Mouse (Mus musculus) CH12.LX (cell line): ENCODE data around the gene Exosc2. TPM values are rescaled to one million over a fixed set of nuclear protein-coding genes. Genes with fewer than 3 reads are reported as not detected.
A peak's percentile ranks its signal among the peaks of the same experiment; 100 is the strongest.

Source experiments
- DNase-seq: peaks from one replicate; pipeline ENCODE4 v3.0.0-alpha.2; 2013; ENCODE audit errors: extremely low read depth
- H3K27ac ChIP-seq: 2 replicates; pipeline ENCODE4 v1.5.1; 2012; ENCODE audit warnings: low read depth, mild to moderate bottlenecking, control low read depth, moderate library complexity; ENCODE audit not compliant: insufficient read depth
- H3K27me3 ChIP-seq: replicated peaks from 2 replicates; pipeline ENCODE3; 2012; ENCODE audit warnings: inconsistent platforms
- H3K36me3 ChIP-seq, 2 experiments: replicated peaks in 1 of 2; 2 replicates each; pipeline versions ENCODE3 to v1.6.1; 2012; ENCODE audit warnings: inconsistent platforms in 1 of 2, low read length in 1 of 2, mild to moderate bottlenecking in 1 of 2, mixed read lengths in 1 of 2, moderate library complexity in 1 of 2; ENCODE audit not compliant: control insufficient read depth in 1 of 2, insufficient read depth in 1 of 2
- H3K4me1 ChIP-seq, 2 experiments: 2 replicates each; pipeline ENCODE4 v1.6.1; 2012; ENCODE audit warnings: inconsistent platforms in 1 of 2, moderate library complexity in 1 of 2; ENCODE audit not compliant: insufficient read depth in 2 of 2, control insufficient read depth in 1 of 2
- H3K4me2 ChIP-seq: 2 replicates; pipeline ENCODE4 v1.6.1; 2012; ENCODE audit warnings: low read depth, mild to moderate bottlenecking, control low read depth; ENCODE audit not compliant: poor library complexity, insufficient read depth, severe bottlenecking
- H3K4me3 ChIP-seq, 3 experiments: fragments of 150-350 bp in 1 of 3; sonication (generic) in 1 of 3; replicated peaks in 1 of 3; 2 replicates each; pipeline versions ENCODE3 to v1.5.1; 2011 to 2012; ENCODE audit warnings: low read depth in 2 of 3, low read length in 2 of 3, mild to moderate bottlenecking in 2 of 3, moderate library complexity in 2 of 3, control low read depth in 1 of 3, improper control_type of control experiment in 1 of 3, inconsistent platforms in 1 of 3, mixed read lengths in 1 of 3; ENCODE audit not compliant: poor library complexity in 1 of 3
- H3K79me2 ChIP-seq: replicated peaks from 2 replicates; pipeline ENCODE4 v1.6.1; 2012; ENCODE audit warnings: mild to moderate bottlenecking, moderate library complexity; ENCODE audit not compliant: control insufficient read depth, poor library complexity, insufficient read depth, severe bottlenecking; ENCODE audit errors: extremely low read depth
- H3K9ac ChIP-seq: 2 replicates; pipeline ENCODE4 v1.6.1; 2012; ENCODE audit warnings: low read depth, mild to moderate bottlenecking, control low read depth, moderate library complexity; ENCODE audit not compliant: insufficient read depth
- H3K9me3 ChIP-seq: replicated peaks from 2 replicates; pipeline ENCODE3; 2012; ENCODE audit warnings: low read length, inconsistent platforms, mixed read lengths
- BHLHE40 ChIP-seq: IDR thresholded peaks from 2 replicates; pipeline ENCODE4 v1.6.1; 2011; ENCODE audit warnings: mild to moderate bottlenecking, low read depth, low read length, improper control_type of control experiment
- CHD1 ChIP-seq: IDR thresholded peaks from 2 replicates; pipeline ENCODE4 v1.6.1; 2012; ENCODE audit warnings: low read depth, low read length, improper control_type of control experiment, inconsistent platforms
- CHD2 ChIP-seq: IDR thresholded peaks from 2 replicates; pipeline ENCODE4 v1.6.1; 2011; ENCODE audit warnings: low read length, improper control_type of control experiment
- CTCF ChIP-seq, 2 experiments: IDR thresholded peaks in 1 of 2; conservative IDR thresholded peaks in 1 of 2; 2 replicates each; pipeline ENCODE4 v1.5.1; 2011 to 2012; ENCODE audit warnings: low read depth in 2 of 2, low read length in 2 of 2, improper control_type of control experiment in 1 of 2, inconsistent platforms in 1 of 2, mild to moderate bottlenecking in 1 of 2, moderate library complexity in 1 of 2
- E2F4 ChIP-seq: IDR thresholded peaks from 2 replicates; pipeline ENCODE4 v1.6.1; 2011; ENCODE audit warnings: low read depth, low read length, improper control_type of control experiment; ENCODE audit not compliant: insufficient replicate concordance
- ELF1 ChIP-seq: IDR thresholded peaks from 2 replicates; pipeline ENCODE4 v1.6.1; 2014; ENCODE audit warnings: low read depth, mild to moderate bottlenecking, inconsistent platforms, low read length, improper control_type of control experiment
- EP300 ChIP-seq: IDR thresholded peaks from 2 replicates; pipeline ENCODE4 v1.6.1; 2011; ENCODE audit warnings: low read length, improper control_type of control experiment
- ETS1 ChIP-seq: conservative IDR thresholded peaks from 2 replicates; pipeline ENCODE4 v1.6.1; 2012; ENCODE audit warnings: low read depth, mild to moderate bottlenecking, inconsistent platforms, low read length, improper control_type of control experiment, moderate library complexity
- GABPA ChIP-seq: IDR thresholded peaks from 2 replicates; pipeline ENCODE4 v1.6.1; 2012; ENCODE audit warnings: low read depth, low read length, improper control_type of control experiment, inconsistent platforms; ENCODE audit not compliant: insufficient replicate concordance
- IRF4 ChIP-seq: IDR thresholded peaks from 2 replicates; pipeline ENCODE4 v1.6.1; 2014; ENCODE audit warnings: low read depth, mild to moderate bottlenecking, inconsistent platforms, low read length, improper control_type of control experiment
- JUN ChIP-seq: IDR thresholded peaks from 2 replicates; pipeline ENCODE4 v1.6.1; 2011; ENCODE audit warnings: low read depth, mild to moderate bottlenecking, low read length, improper control_type of control experiment, moderate library complexity; ENCODE audit not compliant: insufficient read depth
- JUND ChIP-seq: conservative IDR thresholded peaks from 2 replicates; pipeline ENCODE4 v1.6.1; 2011; ENCODE audit warnings: low read depth, low read length, improper control_type of control experiment
- KAT2A ChIP-seq: IDR thresholded peaks from 2 replicates; pipeline ENCODE4 v1.6.1; 2012; ENCODE audit warnings: low read length, improper control_type of control experiment, inconsistent platforms; ENCODE audit not compliant: insufficient replicate concordance
- MAFK ChIP-seq: IDR thresholded peaks from 2 replicates; pipeline ENCODE4 v1.6.1; 2011; ENCODE audit warnings: low read length, improper control_type of control experiment; ENCODE audit not compliant: insufficient replicate concordance
- MAX ChIP-seq: IDR thresholded peaks from 2 replicates; pipeline ENCODE4 v1.6.1; 2011; ENCODE audit warnings: low read length, improper control_type of control experiment
- MAZ ChIP-seq: IDR thresholded peaks from 2 replicates; pipeline ENCODE4 v1.6.1; 2012; ENCODE audit warnings: low read depth, mild to moderate bottlenecking, inconsistent platforms, low read length, improper control_type of control experiment, moderate library complexity
- MEF2A ChIP-seq: IDR thresholded peaks from 2 replicates; pipeline ENCODE4 v1.6.1; 2014; ENCODE audit warnings: low read depth, mild to moderate bottlenecking, inconsistent platforms, low read length, improper control_type of control experiment, borderline replicate concordance
- MXI1 ChIP-seq: IDR thresholded peaks from 2 replicates; pipeline ENCODE4 v1.6.1; 2011; ENCODE audit warnings: mild to moderate bottlenecking, low read depth, low read length, improper control_type of control experiment
- MYC ChIP-seq: IDR thresholded peaks from 2 replicates; pipeline ENCODE4 v1.6.1; 2011; ENCODE audit warnings: low read depth, mild to moderate bottlenecking, improper control_type of control experiment, low read length
- NELFE ChIP-seq: IDR thresholded peaks from 2 replicates; pipeline ENCODE4 v1.6.1; 2011; ENCODE audit warnings: low read depth, low read length, improper control_type of control experiment
- NRF1 ChIP-seq: IDR thresholded peaks from 2 replicates; pipeline ENCODE4 v1.6.1; 2014; ENCODE audit warnings: low read depth, mild to moderate bottlenecking, inconsistent platforms, low read length, improper control_type of control experiment, moderate library complexity
- PAX5 ChIP-seq: IDR thresholded peaks from 2 replicates; pipeline ENCODE4 v1.6.1; 2012; ENCODE audit warnings: low read length, inconsistent platforms, mixed read lengths
- POLR2A ChIP-seq: IDR thresholded peaks from 2 replicates; pipeline ENCODE4 v1.6.1; 2011; ENCODE audit warnings: low read depth, mild to moderate bottlenecking, improper control_type of control experiment, low read length
- POLR2AphosphoS2 ChIP-seq: IDR thresholded peaks from 2 replicates; pipeline ENCODE4 v1.6.1; 2011; ENCODE audit warnings: low read depth, low read length, improper control_type of control experiment
- RAD21 ChIP-seq: IDR thresholded peaks from 2 replicates; pipeline ENCODE4 v1.6.1; 2011; ENCODE audit warnings: low read depth, mild to moderate bottlenecking, low read length, improper control_type of control experiment, moderate library complexity
- RCOR1 ChIP-seq: conservative IDR thresholded peaks from 2 replicates; pipeline ENCODE4 v1.6.1; 2012; ENCODE audit warnings: low read depth, mild to moderate bottlenecking, inconsistent platforms, low read length, improper control_type of control experiment
- SIN3A ChIP-seq: IDR thresholded peaks from 2 replicates; pipeline ENCODE4 v1.6.1; 2012; ENCODE audit warnings: low read length, improper control_type of control experiment, inconsistent platforms
- SMC3 ChIP-seq: IDR thresholded peaks from 2 replicates; pipeline ENCODE4 v1.6.1; 2011; ENCODE audit warnings: low read depth, low read length, improper control_type of control experiment
- TBP ChIP-seq: conservative IDR thresholded peaks from 2 replicates; pipeline ENCODE4 v1.6.1; 2011; ENCODE audit warnings: low read depth, low read length, improper control_type of control experiment
- TCF12 ChIP-seq: IDR thresholded peaks from 2 replicates; pipeline ENCODE4 v1.6.1; 2014; ENCODE audit warnings: low read depth, mild to moderate bottlenecking, inconsistent platforms, low read length, improper control_type of control experiment
- UBTF ChIP-seq: IDR thresholded peaks from 2 replicates; pipeline ENCODE4 v1.6.1; 2012; ENCODE audit warnings: low read depth, mild to moderate bottlenecking, inconsistent platforms, low read length, improper control_type of control experiment, moderate library complexity
- USF1 ChIP-seq: IDR thresholded peaks from 2 replicates; pipeline ENCODE4 v1.6.1; 2014; ENCODE audit warnings: low read depth, mild to moderate bottlenecking, inconsistent platforms, low read length, improper control_type of control experiment
- USF2 ChIP-seq: conservative IDR thresholded peaks from 2 replicates; pipeline ENCODE4 v1.6.1; 2011; ENCODE audit warnings: low read depth, low read length, improper control_type of control experiment
- ZC3H11A ChIP-seq: IDR thresholded peaks from 2 replicates; pipeline ENCODE4 v1.6.1; 2012; ENCODE audit warnings: low read depth, mild to moderate bottlenecking, inconsistent platforms, low read length, improper control_type of control experiment
- ZKSCAN1 ChIP-seq: IDR thresholded peaks from 2 replicates; pipeline ENCODE4 v1.6.1; 2012; ENCODE audit warnings: low read depth, inconsistent platforms, low read length, improper control_type of control experiment, borderline replicate concordance
- ZMIZ1 ChIP-seq: IDR thresholded peaks from 2 replicates; pipeline ENCODE4 v1.6.1; 2012; ENCODE audit warnings: low read depth, mild to moderate bottlenecking, inconsistent platforms, low read length, improper control_type of control experiment
- ZNF384 ChIP-seq: IDR thresholded peaks from 2 replicates; pipeline ENCODE4 v1.6.1; 2012; ENCODE audit warnings: low read depth, low read length, improper control_type of control experiment, inconsistent platforms
- dilution Hi-C: fragments of 300-500 bp; cut with MboI; formaldehyde crosslinking; loops from 2 replicates; pipeline ENCODE4 v1.14.3; 2020; ENCODE audit warnings: low sequenced_read_pairs; ENCODE audit not compliant: extremely low pct_unique_long_range_greater_than_20kb, extremely low pct_ligation_motif_present
- in situ Hi-C: fragments of 300-500 bp; cut with MboI; formaldehyde crosslinking; loops from 3 replicates; pipeline ENCODE4 v1.14.3; 2019; ENCODE audit warnings: low sequenced_read_pairs, low pct_ligation_motif_present, low pct_unique_long_range_greater_than_20kb, mixed read lengths
- polyA plus RNA-seq: library from polyadenylated mRNA; unstranded; fragments of >175 nt; gene quantifications from 2 replicates; pipeline ENCODE4 v1.2.1, GENCODE M21; 2012; ENCODE audit warnings: low read depth; ENCODE audit not compliant: insufficient read length
- total RNA-seq, 2 experiments: library from RNA; depleted of rRNA; stranded (reverse); fragments of 300-350 nt in 1 of 2; fragments of >200 nt in 1 of 2; gene quantifications; 2 replicates each; pipeline ENCODE4 v1.2.3; 2012 to 2014

The Exosc2 gene
- total and polyA plus RNA-seq, 3 experiments, result 104 to 167 (median 110) TPM

DNA sequence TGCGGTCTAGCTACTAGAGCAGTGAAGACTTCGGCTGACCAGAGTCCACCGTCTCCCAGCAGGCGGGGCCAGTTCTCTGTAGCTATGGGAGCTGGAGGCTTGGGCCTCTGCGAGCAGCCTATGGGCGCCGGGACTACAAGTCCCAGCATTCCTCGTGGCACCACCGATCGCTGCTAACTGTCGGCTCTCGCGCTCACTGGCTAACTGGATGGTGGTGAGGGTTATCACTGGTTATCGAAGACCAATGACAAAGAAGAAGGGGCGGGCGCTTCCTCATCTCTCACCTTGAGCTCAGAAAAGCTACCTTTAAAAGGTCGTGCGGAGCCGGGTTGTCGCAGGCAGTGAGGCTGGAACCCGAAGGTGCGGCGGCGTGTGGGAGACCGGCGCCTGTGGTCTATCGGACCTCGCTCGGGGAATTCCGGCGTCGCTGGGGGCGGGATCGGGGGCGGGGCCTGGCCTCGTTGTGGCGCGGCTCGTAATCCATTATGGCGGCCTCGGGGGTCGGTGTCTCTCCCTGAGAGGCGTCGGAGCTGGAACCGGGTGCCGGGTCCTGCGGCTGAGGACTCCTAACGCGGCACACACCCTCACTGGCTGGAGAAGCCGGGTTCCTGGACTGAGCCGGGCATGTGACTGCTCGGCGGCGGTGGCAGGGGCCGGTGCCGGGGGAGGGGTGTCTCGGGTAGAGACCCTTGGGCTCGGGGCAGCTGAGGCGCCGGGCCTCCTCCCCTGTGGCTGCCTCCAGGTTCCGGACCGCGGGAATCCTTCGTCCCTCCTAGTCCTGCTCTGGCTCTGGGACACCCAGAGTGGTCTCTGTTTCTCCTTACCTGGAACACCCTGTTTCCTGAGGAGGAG lies 17.8 kb downstream of the Exosc2 start, which contains the start of gene Abl1:
TSS of gene Abl1 (plus strand) at position 303 of the 852 bp plus-strand sequence.
- no peaks in the 10 kb centered on the region for H3K9me3 ChIP-seq
- H3K27me3 ChIP-seq, result no peaks in the 10 kb centered on the region
- H3K27ac ChIP-seq, result peak within 1 kb of the TSS; percentile 69
- H3K36me3 ChIP-seq, result peaks cover 0 to 7% of the 10 kb centered on the region in 2 experiments
- dilution Hi-C loops (no loop called here), in situ Hi-C loops (loop anchor here (5.0 to 10.0 kb wide), 2 partner anchors 99 to 197 kb away; partner anchors contain the start of gene Lamc3)
- DNase-seq, result peak; percentile 97
- H3K4me1 ChIP-seq, result peaks cover 3 to 26% of the 10 kb centered on the region in 2 experiments; a peak in 3 of 4 replicates
- H3K4me2 ChIP-seq, result peak within 1 kb of the TSS; percentile 99
- H3K9ac ChIP-seq, result peak within 1 kb of the TSS; percentile 83
- H3K4me3 ChIP-seq, result peak within 1 kb of the TSS; percentile 70 to 87 (median 81)
- peaks cover 2% of the 10 kb centered on the region; the same call in 1 of the 2 replicates for H3K79me2 ChIP-seq
- TF ChIP-seq JUND (no peak), USF2 (no peak), TBP (0 out of 2 replicates have a peak, but pooled peaks have one; percentile 13), ELF1 (peak; percentile 92), NRF1 (0 out of 2 replicates have a peak, but pooled peaks have one; percentile 28), SMC3 (peak; percentile 17; the same call in 1 of the 2 replicates), MAFK (no peak), ZNF384 (no peak), MYC (no peak), IRF4 (peak; percentile 35; the same call in 1 of the 2 replicates), MXI1 (peak; percentile 17), ZC3H11A (no peak), E2F4 (no peak), GABPA (peak; percentile 39; the same call in 1 of the 2 replicates), POLR2AphosphoS2 (no peak), BHLHE40 (no peak), SIN3A (no peak; the same call in 1 of the 2 replicates), NELFE (peak; percentile 70), ETS1 (no peak), RAD21 (peak; percentile 21), UBTF (peak; percentile 39; the same call in 1 of the 2 replicates), ZMIZ1 (no peak), MAX (no peak), CHD1 (no peak), MAZ (0 out of 2 replicates have a peak, but pooled peaks have one; percentile 33), USF1 (no peak), EP300 (no peak), CTCF (conservative IDR thresholded peaks at IDR 0.05 in 1 of 2, IDR thresholded peaks at IDR 0.05 in 1 of 2; ENCODE audit: low read depth in 2 of 2, low read length in 2 of 2) (peak in 1 of 2 experiments; percentile 48; a peak in 2 of 4 replicates), CHD2 (peak; percentile 96), PAX5 (no peak), RCOR1 (no peak), KAT2A (peak; percentile 91; the same call in 1 of the 2 replicates), ZKSCAN1 (no peak), JUN (no peak), TCF12 (peak; percentile 57; the same call in 1 of the 2 replicates), POLR2A (peak; percentile 87), MEF2A (no peak; the same call in 1 of the 2 replicates)
